Mouse (Mus musculus) limb, embryonic 12.5 days (tissue): ENCODE results near the gene Tusc2. TPM values are rescaled to one million over a fixed set of nuclear protein-coding genes. Genes with fewer than 3 reads are reported as not detected.
A peak's percentile ranks its signal among the peaks of the same experiment; 100 is the strongest.

Source experiments
- ATAC-seq: fragments of 200-750 bp; cut with Nextera tagmentation; 2 replicates; pipeline ENCODE4 v1.8.0; 2017; ENCODE audit warnings: low read depth, moderate TSS enrichment; ENCODE audit not compliant: insufficient number of reproducible peaks, insufficient read depth, low FRiP score, low TSS enrichment
- H3K27ac ChIP-seq: fragments of 300-500 bp; sonication (generic); 2 replicates; pipeline ENCODE4 v1.5.1; 2016; ENCODE audit warnings: mild to moderate bottlenecking, moderate library complexity
- H3K27me3 ChIP-seq: fragments of 300-500 bp; sonication (generic); 2 replicates; pipeline ENCODE4 v1.6.1; 2016; ENCODE audit warnings: mild to moderate bottlenecking, moderate library complexity
- H3K36me3 ChIP-seq: fragments of 300-500 bp; sonication (generic); 2 replicates; pipeline ENCODE4 v1.6.1; 2016; ENCODE audit warnings: mild to moderate bottlenecking, moderate library complexity
- H3K4me1 ChIP-seq: fragments of 300-500 bp; sonication (generic); replicated peaks from 2 replicates; pipeline ENCODE4 v1.6.1; 2016
- H3K4me2 ChIP-seq: fragments of 300-500 bp; sonication (generic); 2 replicates; pipeline ENCODE4 v1.6.1; 2016; ENCODE audit warnings: mild to moderate bottlenecking, moderate library complexity
- H3K4me3 ChIP-seq: fragments of 300-500 bp; sonication (generic); replicated peaks from 2 replicates; pipeline ENCODE4 v1.5.1; 2016; ENCODE audit warnings: mild to moderate bottlenecking
- H3K9ac ChIP-seq: fragments of 300-500 bp; sonication (generic); replicated peaks from 2 replicates; pipeline ENCODE4 v1.6.1; 2016; ENCODE audit warnings: mild to moderate bottlenecking, moderate library complexity
- H3K9me3 ChIP-seq: fragments of 300-500 bp; sonication (generic); 2 replicates; pipeline ENCODE4 v1.6.1; 2016; ENCODE audit warnings: mild to moderate bottlenecking, moderate library complexity
- WGBS: fragments of 180-500 bp; shearing (Covaris S2); methylation state at CpG from one replicate; pipeline ENCODE4 v1.1.7; 2016; 5-methylcytosine and 5-hydroxymethylcytosine counted together
- polyA plus RNA-seq: library from polyadenylated mRNA; unstranded; fragments of >200 nt; fragmentation: Nextera tagmentation; extraction: Ambion mirVana; gene quantifications from 2 replicates; pipeline ENCODE4 v1.2.1, GENCODE M21; 2016

Gene Tusc2
- polyA plus RNA-seq, 1 experiment from 2014 or later = 52.6 TPM

DNA sequence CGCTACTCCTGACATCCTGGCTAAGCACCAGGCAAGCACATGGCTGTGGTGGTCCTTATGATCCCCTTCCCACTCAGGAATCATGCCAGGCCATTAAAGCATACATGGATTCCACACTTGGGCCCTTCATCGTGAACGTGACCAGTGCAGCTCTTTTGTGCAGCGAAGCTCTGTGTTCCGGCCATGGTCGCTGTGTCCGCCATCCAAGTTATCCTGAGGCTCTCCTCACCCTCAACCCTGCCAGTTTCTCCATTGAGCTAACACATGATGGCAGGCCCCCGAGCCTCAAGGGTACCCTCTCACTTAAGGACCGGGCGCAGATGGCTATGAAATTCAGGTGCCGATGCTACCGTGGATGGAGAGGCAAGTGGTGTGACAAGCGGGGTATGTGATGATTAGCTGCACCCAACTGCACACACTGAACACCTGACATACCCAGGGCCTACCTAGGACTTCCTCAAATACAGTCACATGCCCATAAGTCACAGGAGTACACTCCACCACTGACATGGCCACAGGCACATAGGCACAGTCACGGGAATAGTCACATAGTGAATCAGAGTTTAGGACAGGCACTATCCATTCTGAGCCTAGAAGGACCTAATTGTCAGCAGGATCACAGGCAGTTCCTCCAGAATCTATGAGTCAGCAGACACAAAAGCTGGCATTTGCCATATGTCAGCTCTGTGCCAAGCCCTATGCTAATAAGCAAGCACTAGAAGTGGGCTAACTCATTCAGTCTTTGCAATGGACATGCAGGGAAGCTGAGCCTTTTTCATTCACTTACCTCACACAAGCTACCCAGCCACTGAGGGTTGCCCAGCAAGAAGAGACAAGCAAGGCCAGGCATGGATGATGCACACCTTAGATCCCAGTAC is 16.2 kb downstream of the Tusc2 start:
- WGBS = 96% methylated on average over 14 of the region's 14 CpGs
- Histone ChIP-seq H3K27ac (peak overlapping the region; percentile 94), H3K4me3 (no peak overlapping the region), H3K36me3 (peaks cover 27% of the 10 kb centered on the region), H3K9ac (0 out of 2 replicates have a peak overlapping the region, but pooled peaks have one; percentile 82), H3K27me3 (no peaks in the 10 kb centered on the region), H3K4me2 (peak overlapping the region; percentile 96), H3K4me1 (peaks cover 60% of the 10 kb centered on the region), H3K9me3 (no peaks in the 10 kb centered on the region)
- no peak for ATAC-seq

- Histone ChIP-seq H3K36me3 (peaks cover 19% of the 10 kb centered on the region), H3K4me1 (peaks cover 57% of the 10 kb centered on the region), H3K4me2 (peak within 1 kb of the TSS; percentile 96), H3K9me3 (no peaks in the 10 kb centered on the region), H3K27ac (peak within 1 kb of the TSS; percentile 94), H3K9ac (peak within 1 kb of the TSS; percentile 82), H3K4me3 (peak within 1 kb of the TSS; percentile 64), H3K27me3 (no peaks in the 10 kb centered on the region)
- WGBS = under 1% methylated on average over 32 of the region's 32 CpGs
- ATAC-seq = peak; percentile 23; the same call in 1 of the 2 replicates
Observed at GRCm38 (mm10) chr9:107580501-107581317, 17.7 kb downstream of the Tusc2 start, which contains the start of gene Hyal3. Hyal3 (plus strand) TSS chr9:107580818.

GRCm38 (mm10) chr9:107581584-107581983 is 18.5 kb downstream of the Tusc2 start:
- peaks cover 50% of the 10 kb centered on the region for H3K4me1 ChIP-seq
- H3K27me3 ChIP-seq = no peaks in the 10 kb centered on the region
- H3K27ac ChIP-seq = no peak overlapping the region
- peaks cover 19% of the 10 kb centered on the region for H3K36me3 ChIP-seq
- WGBS = 80% methylated on average over 4 of the region's 4 CpGs
- H3K4me2 ChIP-seq = peak overlapping the region; percentile 96
- peak overlapping the region; percentile 64 for H3K4me3 ChIP-seq
- peak overlapping the region; percentile 82 for H3K9ac ChIP-seq
- no peak for ATAC-seq
- H3K9me3 ChIP-seq = no peaks in the 10 kb centered on the region

GRCm38 (mm10) chr9:107582509-107583062 is 19.5 kb downstream of the Tusc2 start:
- Histone ChIP-seq H3K27ac (no peak overlapping the region), H3K9me3 (no peaks in the 10 kb centered on the region), H3K4me3 (no peak overlapping the region), H3K9ac (no peak overlapping the region), H3K4me1 (peaks cover 40% of the 10 kb centered on the region), H3K4me2 (no peak overlapping the region), H3K36me3 (peaks cover 19% of the 10 kb centered on the region), H3K27me3 (no peaks in the 10 kb centered on the region)
- no peak for ATAC-seq
- WGBS = 88% methylated on average over 7 of the region's 7 CpGs

- H3K4me3 ChIP-seq = no peak overlapping the region
- no peaks in the 10 kb centered on the region for H3K9me3 ChIP-seq
- ATAC-seq = no peak
- 89% methylated on average over 14 of the region's 14 CpGs for WGBS
- H3K27me3 ChIP-seq = no peaks in the 10 kb centered on the region
- no peak overlapping the region for H3K27ac ChIP-seq
- H3K4me1 ChIP-seq = peaks cover 36% of the 10 kb centered on the region
- H3K9ac ChIP-seq = no peak overlapping the region
- H3K36me3 ChIP-seq = peaks cover 19% of the 10 kb centered on the region
- no peak overlapping the region for H3K4me2 ChIP-seq
Observed at GRCm38 (mm10) chr9:107583174-107583573, 20.1 kb downstream of the Tusc2 start.

DNA sequence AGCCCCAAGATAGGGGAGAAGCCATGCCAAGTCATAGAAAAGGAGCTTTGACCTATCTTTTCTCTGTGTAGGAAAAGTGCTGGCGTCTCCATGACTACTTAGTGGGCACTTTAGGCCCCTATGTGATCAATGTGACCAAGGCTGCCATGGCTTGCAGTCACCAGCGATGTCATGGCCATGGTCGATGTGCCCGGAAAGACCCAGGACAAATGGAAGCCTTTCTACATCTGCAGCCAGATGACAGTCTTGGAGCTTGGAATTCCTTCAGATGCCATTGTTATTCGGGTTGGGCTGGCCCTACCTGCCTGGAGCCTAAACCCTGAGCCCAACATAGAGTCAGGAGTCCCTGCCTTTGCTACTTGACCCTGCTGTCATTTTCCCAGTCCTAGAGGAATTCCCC is 23.4 kb downstream of the Tusc2 start:
- Histone ChIP-seq H3K27ac (no peak overlapping the region), H3K4me1 (peaks cover 18% of the 10 kb centered on the region), H3K4me3 (no peak overlapping the region), H3K27me3 (no peaks in the 10 kb centered on the region), H3K9ac (no peak overlapping the region), H3K4me2 (no peak overlapping the region), H3K9me3 (no peaks in the 10 kb centered on the region), H3K36me3 (peaks cover 39% of the 10 kb centered on the region)
- WGBS = 90% methylated on average over 5 of the region's 5 CpGs
- no peak for ATAC-seq

DNA sequence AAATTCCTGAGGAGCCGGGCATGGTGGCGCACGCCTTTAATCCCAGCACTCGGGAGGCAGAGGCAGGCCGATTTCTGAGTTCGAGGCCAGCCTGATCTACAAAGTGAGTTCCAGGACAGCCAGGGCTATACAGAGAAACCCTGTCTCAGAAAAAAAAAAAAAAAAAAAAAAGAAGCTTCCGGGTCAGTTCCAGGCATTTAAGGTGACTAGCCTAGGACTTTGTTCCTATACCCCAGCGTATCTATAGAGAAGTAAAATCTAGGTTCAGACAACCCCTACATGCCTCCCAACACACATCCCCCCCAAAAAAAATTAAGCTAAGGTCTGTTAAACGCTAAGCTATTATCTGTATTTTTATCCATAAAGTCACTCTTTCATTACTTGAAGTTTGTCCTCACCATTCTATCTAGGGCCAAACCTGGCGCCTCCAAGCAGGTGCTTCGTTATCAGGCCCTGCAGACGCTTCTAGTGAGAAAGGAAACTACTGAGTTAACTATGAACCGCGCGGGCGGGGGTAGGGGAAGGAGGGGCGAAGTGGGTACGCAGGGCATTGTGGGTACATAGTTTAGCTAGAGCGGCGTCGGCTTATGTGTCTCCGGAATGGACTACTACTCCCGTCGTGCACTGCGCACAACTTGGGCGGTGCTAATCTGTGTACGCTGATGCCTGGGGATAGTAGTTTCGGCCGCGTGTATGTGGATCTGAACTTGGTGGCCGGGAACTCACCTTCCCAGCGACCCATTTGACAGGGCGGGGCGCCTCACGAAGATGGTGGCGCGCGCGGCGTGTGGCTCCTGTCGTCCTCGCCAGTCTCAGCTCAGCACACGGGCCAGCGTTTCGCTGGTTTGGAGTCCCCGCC is 24.1 kb downstream of the Tusc2 start, which contains the start of gene Ifrd2:
Gene Ifrd2 (plus strand): TSS at position 669 of the 859 bp plus-strand sequence.
- peak within 1 kb of the TSS; percentile 75 for H3K4me3 ChIP-seq
- H3K4me1 ChIP-seq = peaks cover 11% of the 10 kb centered on the region
- H3K4me2 ChIP-seq = peak within 1 kb of the TSS; percentile 81
- H3K9me3 ChIP-seq = no peaks in the 10 kb centered on the region
- peak within 1 kb of the TSS; percentile 62 for H3K9ac ChIP-seq
- peak; percentile 94 for ATAC-seq
- H3K27ac ChIP-seq = no peak within 1 kb of the TSS
- 14% methylated on average over 46 of the region's 46 CpGs for WGBS
- H3K27me3 ChIP-seq = no peaks in the 10 kb centered on the region
- H3K36me3 ChIP-seq = peaks cover 46% of the 10 kb centered on the region

DNA sequence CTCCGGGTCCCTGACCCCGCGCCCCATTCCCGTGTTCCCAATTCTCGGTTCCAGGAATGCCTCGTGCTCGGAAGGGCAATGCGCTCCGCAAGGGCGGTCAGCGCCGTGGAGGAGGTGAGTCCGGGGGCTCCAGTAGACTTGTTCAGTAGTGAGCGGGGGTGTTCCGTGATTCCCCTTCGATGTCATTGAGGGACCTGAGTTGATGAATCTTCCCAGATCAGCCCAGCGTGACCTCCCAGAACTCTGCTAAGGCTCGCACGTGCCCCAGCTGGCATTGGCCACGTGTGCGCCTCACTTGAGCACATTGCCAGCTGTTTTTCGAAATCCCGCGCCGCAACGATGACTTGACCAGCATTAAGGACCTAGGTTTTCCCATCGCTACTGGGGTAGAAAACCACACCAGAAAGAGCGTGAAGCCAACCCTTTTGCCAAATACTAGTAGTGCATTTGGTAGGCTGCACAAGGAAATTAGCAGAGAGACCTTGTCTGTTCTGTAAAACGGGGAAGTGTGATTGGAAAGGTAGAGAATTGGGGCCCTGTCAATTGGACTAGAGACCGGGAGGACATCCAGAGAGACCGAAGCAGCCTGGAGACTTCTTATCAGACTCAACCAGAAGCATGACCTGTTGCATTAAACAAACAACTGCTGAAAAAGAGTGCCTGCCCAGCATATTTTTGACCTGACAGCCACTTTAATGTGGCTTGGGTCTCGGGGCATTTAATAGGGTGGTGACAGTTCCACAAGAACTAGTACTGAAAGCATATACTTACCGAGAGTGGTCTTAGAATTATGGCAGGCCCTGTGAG is 25.0 kb downstream of the Tusc2 start:
- no peaks in the 10 kb centered on the region for H3K27me3 ChIP-seq
- ATAC-seq = no peak
- H3K9me3 ChIP-seq = no peaks in the 10 kb centered on the region
- no peak overlapping the region for H3K27ac ChIP-seq
- peaks cover 8% of the 10 kb centered on the region for H3K4me1 ChIP-seq
- H3K4me3 ChIP-seq = peak overlapping the region; percentile 75
- 4% methylated on average over 33 of the region's 33 CpGs for WGBS
- peaks cover 49% of the 10 kb centered on the region for H3K36me3 ChIP-seq
- peak overlapping the region; percentile 62 for H3K9ac ChIP-seq
- peak overlapping the region; percentile 81 for H3K4me2 ChIP-seq

DNA sequence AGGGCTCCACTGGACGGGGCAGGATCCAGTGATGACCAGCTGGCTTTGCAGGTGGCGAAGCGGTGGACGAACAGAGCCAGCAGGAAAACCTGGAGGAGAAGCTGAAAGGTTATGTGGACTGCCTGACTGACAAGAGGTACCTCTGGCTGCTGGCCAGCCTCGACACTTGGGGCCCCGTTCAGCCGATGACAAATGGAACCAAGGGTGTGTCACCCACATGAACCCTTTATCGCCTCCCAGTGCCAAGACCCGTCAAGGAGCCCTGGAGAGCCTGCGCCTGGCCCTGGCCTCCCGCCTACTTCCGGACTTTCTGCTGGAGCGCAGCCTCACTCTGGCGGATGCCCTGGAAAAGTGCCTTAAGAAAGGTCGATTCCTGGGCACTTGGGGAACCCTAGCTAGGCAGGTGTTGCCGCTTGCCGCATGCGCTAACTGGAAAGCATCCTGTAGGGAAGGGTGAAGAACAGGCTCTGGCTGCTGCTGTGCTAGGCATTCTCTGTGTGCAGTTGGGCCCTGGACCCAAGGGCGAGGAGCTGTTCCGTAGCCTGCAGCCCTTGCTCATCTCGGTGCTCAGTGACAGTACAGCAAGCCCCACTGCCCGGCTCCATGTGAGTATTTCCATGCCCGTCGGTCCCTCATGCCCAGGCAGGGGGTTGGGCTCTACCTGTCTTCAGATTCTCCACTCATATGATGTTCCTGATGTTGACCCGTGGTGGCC is 27.2 kb downstream of the Tusc2 start:
- H3K4me3 ChIP-seq = no peak overlapping the region
- H3K9ac ChIP-seq = no peak overlapping the region
- H3K27ac ChIP-seq = no peak overlapping the region
- H3K4me1 ChIP-seq = peaks cover 11% of the 10 kb centered on the region
- ATAC-seq = no peak
- WGBS = 91% methylated on average over 25 of the region's 25 CpGs
- H3K36me3 ChIP-seq = peaks cover 52% of the 10 kb centered on the region
- no peaks in the 10 kb centered on the region for H3K27me3 ChIP-seq
- H3K9me3 ChIP-seq = no peaks in the 10 kb centered on the region
- no peak overlapping the region for H3K4me2 ChIP-seq
